Mouse (Mus musculus): Measurements from ENCODE around the gene Sv2a.
A peak's percentile ranks its signal among the peaks of the same experiment; 100 is the strongest.
"Not testable (repeated sequence)": the region's sequence is repeated elsewhere in the genome, so short reads cannot be mapped to it uniquely, and the experiment has no call there.

The Sv2a gene

GRCm38 (mm10) chr3:96175251-96175650 lies 5.7 kb upstream of the Sv2a start:
- no peak for DNase-seq

- DNase-seq, result no peak
These were observed 2.5 kb upstream of the Sv2a start for GRCm38 (mm10) chr3:96178427-96178826.

GRCm38 (mm10) chr3:96178902-96179301 lies 2.0 kb upstream of the Sv2a start:
- no peak for DNase-seq

- peak; percentile 68 for DNase-seq
These were observed 1.4 kb upstream of the Sv2a start for GRCm38 (mm10) chr3:96179531-96179930.

GRCm38 (mm10) chr3:96181510-96182381 lies 795 bp downstream of the Sv2a start:
- DNase-seq, result peak; percentile 67

- no peak for DNase-seq
These were observed 1.4 kb downstream of the Sv2a start for GRCm38 (mm10) chr3:96182382-96182776.

- DNase-seq, result no peak
These were observed 12.0 kb downstream of the Sv2a start for GRCm38 (mm10) chr3:96192977-96193376.

- DNase-seq, result no peak
These were observed 14.0 kb downstream of the Sv2a start for GRCm38 (mm10) chr3:96194966-96195365.

- no peak for DNase-seq
These were observed 14.8 kb downstream of the Sv2a start for GRCm38 (mm10) chr3:96195616-96196313.

GRCm38 (mm10) chr3:96196437-96197128 lies 15.6 kb downstream of the Sv2a start:
- DNase-seq, result no peak

- peak; percentile 91 for DNase-seq
These were observed 16.3 kb downstream of the Sv2a start for GRCm38 (mm10) chr3:96197129-96197749.

- DNase-seq, result no peak
These were observed 17.2 kb downstream of the Sv2a start for GRCm38 (mm10) chr3:96198181-96198580.

GRCm38 (mm10) chr3:96198601-96199251 lies 17.8 kb downstream of the Sv2a start:
- not testable (repeated sequence) for DNase-seq

GRCm38 (mm10) chr3:96199731-96200130 lies 18.8 kb downstream of the Sv2a start:
- no peak for DNase-seq

GRCm38 (mm10) chr3:96207819-96208218 lies 26.9 kb downstream of the Sv2a start:
- no peak for DNase-seq

- no peak for DNase-seq
These were observed 28.3 kb downstream of the Sv2a start for GRCm38 (mm10) chr3:96209242-96209641.

GRCm38 (mm10) chr3:96219191-96219641 lies 38.3 kb downstream of the Sv2a start:
- DNase-seq, result peak; percentile 53

GRCm38 (mm10) chr3:96219661-96220130 lies 38.7 kb downstream of the Sv2a start, which contains the start of the genes Bola1 and Hist2h2ab:
Gene Bola1, minus strand, starts transcription at chr3:96219709.
Gene Hist2h2ab, plus strand, starts transcription at chr3:96219865.
- peak; percentile 79 for DNase-seq

GRCm38 (mm10) chr3:96220131-96220764 lies 39.3 kb downstream of the Sv2a start:
- not testable (repeated sequence) for DNase-seq

GRCm38 (mm10) chr3:96220765-96221639 lies 40.1 kb downstream of the Sv2a start, which contains the start of the genes Hist2h2ac and Hist2h2be:
Gene Hist2h2ac, minus strand, starts transcription at chr3:96220880.
Gene Hist2h2be, plus strand, starts transcription at chr3:96221119.
- peak; percentile 88 for DNase-seq

Data from cerebellum, adult 11-12 months (tissue).